Mouse (Mus musculus): Measurements from ENCODE around the gene Adat1.
A peak's percentile ranks its signal among the peaks of the same experiment; 100 is the strongest.

Gene Adat1

DNA sequence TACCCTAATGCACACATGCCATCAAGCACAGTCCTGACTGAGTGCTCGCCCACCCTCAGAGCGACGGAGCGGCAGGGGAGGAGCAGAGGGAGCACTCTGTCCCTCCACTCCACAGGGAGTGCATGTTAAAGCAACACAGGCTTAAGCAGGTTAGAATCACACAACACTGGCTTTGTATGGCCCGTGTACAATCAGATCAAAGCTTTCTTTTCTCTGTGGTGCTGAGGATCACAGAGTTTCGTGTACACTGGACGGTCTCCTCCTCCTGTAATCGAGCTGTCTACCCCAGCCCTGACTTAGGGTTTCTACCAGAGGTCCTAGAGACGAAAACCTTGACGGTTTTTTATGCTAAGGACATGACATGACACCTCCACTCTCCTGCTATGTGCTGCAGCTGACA lies 23.6 kb downstream of the Adat1 start:
- no peak for DNase-seq (ENCODE audit: low spot score in 2 of 2)

DNA sequence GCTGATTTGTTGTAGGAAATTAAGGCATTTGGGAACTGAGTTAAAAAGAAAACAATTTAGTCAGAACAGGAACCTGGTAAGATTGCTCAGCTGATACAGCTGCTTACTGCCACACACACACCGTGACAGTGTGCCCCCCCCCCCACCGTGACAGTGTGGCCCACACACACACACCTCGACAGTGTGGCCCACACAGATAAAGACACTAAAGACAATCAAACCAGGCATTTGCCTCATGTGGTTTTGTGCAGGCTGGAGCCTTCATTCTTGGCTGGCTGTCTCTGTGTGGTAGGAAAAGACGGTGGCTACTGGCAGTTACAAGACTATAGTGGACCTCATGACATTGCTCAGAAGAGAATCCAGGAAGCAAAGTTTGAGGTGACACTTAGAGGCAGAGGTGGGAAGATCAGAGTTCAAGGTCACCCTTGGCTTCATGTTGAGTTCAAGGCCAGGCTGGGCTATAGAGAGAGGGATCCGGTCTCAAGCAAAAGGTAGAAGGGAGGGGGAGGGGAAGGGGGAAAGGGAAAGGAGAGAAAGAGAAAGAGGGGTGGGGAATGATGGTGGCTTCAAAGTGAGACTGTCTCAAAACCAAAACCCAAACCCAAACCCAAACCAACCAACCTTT lies 24.7 kb downstream of the Adat1 start:
- no peak for DNase-seq (ENCODE audit: low spot score in 2 of 2)

- no peak for DNase-seq (ENCODE audit: low spot score in 2 of 2)
These were observed 27.1 kb downstream of the Adat1 start for GRCm38 (mm10) chr8:111964849-111965561.

DNA sequence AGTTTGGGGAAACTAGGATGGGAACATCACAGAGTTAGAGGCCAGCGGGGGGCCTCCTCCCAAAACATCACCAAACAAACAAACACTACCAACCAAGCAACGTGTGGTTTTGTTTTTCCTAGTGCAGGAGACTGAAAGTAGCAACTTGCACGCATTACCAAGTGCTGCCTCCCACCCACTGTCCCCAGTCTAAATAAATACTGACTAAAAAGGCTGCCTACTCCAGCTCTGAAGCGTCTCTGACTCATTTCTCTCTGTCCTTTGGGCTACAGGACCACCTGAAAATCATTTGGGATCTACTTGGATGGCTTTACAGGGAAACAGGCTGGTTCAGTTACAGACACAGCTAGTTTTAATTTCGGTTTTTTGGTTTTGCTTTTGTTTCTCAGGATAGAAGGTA lies 27.8 kb downstream of the Adat1 start:
- no peak for DNase-seq (ENCODE audit: low spot score in 2 of 2)

DNA sequence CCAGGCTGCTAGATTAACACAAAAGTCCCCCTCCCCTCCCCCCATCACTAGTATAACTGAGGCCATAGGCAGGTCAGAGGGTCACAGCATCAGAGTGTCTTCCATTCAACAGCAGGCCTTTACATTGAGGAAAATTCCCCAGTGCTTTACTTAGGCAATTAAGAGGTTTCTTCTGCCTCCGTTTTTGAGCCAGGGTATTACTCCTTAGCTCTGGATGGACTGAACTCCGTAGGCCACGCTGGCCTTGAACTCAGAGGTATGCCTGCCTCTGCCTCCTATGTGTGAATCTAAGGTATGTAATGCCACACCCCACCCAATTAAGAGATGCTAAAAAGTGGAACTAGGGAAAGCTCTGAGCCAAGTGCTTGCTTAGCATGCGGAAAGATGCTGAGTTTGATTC lies 28.6 kb downstream of the Adat1 start:
- DNase-seq (ENCODE audit: low spot score in 2 of 2): no peak

GRCm38 (mm10) chr8:111963091-111963490 lies 29.0 kb downstream of the Adat1 start:
- no peak for DNase-seq (ENCODE audit: low spot score in 2 of 2)

GRCm38 (mm10) chr8:111962589-111962988 lies 29.5 kb downstream of the Adat1 start:
- DNase-seq (ENCODE audit: low spot score in 2 of 2): no peak

DNA sequence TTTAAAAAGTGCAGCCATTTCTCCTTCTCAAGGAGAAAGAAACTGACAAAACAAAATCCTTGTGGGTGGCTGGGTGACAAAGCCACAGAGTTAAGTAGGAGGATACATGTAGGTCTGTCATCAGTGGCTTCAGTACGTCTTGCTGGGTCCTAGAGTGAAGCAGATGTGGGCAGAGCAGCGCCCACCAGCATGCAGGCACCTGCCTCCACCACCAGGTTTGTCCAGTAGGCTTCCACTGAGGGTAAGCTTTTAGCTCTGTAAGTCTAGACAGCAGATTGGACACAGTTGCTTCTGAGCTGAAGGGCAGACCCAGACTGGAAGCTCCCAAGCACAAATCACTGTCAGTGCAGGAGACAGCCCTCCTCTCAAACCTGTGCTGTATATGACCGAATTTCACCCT lies 30.8 kb downstream of the Adat1 start:
- no peak for DNase-seq (ENCODE audit: low spot score in 2 of 2)

GRCm38 (mm10) chr8:111960591-111961321 lies 31.3 kb downstream of the Adat1 start:
- no peak for DNase-seq (ENCODE audit: low spot score in 2 of 2)

GRCm38 (mm10) chr8:111957231-111957630 lies 34.9 kb downstream of the Adat1 start:
- no peak for DNase-seq (ENCODE audit: low spot score in 2 of 2)

DNA sequence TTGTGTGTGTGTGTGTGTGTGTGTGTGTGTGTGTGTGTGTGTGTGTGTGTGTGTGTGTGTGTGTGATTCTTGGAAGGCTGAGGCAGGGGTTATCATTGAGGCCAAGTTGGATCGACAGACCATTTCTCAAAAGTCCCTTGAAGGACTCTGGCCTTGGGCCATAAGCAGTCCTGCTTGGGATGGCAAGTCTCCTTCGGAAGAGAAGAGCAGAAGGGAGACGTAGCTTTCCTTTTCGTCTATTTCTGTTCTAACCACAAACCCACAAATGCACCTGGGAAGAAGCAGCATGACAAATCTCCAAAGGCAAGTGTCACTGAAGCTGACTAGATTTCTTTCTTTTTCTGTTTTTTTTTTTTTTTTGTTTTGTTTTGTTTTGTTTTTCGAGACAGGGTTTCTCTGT lies 36.2 kb downstream of the Adat1 start:
- no peak for DNase-seq (ENCODE audit: low spot score in 2 of 2)

DNA sequence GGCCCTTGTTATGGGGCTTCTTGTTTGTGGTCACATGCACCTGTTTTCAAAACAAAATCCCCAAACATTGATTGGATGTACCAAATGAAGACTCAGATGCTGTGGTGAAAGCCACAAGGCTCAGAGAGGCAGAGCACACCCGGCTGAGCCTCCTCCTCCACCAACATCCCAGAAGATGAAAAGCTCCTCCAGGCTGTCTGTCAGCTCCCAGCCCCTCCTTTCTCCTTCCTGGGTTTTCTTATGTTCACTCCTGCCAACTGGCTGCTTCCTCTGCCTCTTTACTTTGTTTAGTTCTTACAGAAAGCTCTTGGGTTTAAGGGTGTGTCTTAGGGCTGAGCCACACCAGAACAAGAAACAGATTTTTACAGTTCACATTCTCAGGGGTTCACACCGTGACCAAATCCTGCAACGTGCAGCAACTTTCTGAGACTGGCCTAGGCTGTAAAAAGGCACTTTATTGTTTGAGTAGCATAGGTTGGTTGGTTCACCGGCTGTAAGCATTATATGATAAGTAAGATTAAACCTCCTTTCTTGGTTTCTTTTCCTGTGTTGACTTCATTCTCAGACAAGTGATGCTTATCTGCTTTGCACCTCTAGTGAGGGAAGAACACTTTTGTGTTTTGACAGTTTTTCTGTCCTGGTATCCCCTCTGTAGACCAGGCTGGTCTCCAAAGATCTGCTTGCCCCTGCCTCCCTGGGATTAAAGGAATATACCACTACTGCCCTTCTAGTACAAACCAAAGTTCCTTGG lies 37.1 kb downstream of the Adat1 start:
- no peak for DNase-seq (ENCODE audit: low spot score in 2 of 2)

- no peak for DNase-seq (ENCODE audit: low spot score in 2 of 2)
These were observed 40.2 kb downstream of the Adat1 start for GRCm38 (mm10) chr8:111951936-111952335.

GRCm38 (mm10) chr8:111951317-111951716 lies 40.8 kb downstream of the Adat1 start:
- no peak for DNase-seq (ENCODE audit: low spot score in 2 of 2)

DNA sequence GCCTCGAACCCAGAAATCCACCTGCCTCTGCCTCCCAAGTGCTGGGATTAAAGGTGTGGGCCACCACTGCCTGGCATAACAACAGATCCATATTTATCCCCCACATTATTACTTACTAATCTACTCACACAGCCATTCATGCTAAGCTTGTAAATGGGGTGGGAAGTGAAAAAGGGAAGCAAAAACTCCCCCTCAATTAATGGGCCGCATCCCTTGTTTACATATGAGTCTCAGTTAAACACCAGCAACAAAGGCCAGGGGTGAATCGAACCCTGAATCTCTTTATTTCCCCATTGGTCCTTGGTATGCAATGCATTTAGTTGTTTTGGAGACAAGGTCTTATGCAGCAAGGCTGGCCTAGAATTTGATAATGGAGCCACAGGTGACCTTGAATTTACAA lies 41.3 kb downstream of the Adat1 start:
- DNase-seq (ENCODE audit: low spot score in 2 of 2): no peak

DNA sequence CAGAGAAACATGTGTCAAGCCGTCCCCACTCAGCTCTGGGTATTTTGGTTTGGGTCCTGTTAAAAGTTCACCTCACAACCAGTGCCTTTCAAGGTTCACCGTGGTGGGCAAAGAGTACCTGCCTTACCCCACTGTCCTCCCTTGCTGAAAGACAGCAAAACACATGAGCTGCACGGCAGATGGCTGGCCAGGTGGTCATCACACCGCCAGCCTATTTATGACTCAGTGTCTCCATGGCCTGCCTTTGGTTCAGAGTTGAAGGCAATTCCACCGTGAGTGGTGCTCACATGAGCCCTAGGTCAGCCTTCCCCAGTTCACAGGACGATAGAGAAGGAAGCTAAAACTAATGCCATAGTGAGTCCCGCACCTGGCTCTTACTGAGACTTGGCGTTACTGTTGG lies 44.1 kb downstream of the Adat1 start:
- DNase-seq (ENCODE audit: low spot score in 2 of 2): no peak

GRCm38 (mm10) chr8:111947144-111947543 lies 45.0 kb downstream of the Adat1 start:
- DNase-seq (ENCODE audit: low spot score in 2 of 2): no peak

GRCm38 (mm10) chr8:111943544-111943943 lies 48.6 kb downstream of the Adat1 start:
- no peak for DNase-seq (ENCODE audit: low spot score in 2 of 2)

- peak; percentile 44 to 52 for DNase-seq (ENCODE audit: low spot score in 2 of 2)
These were observed 51.0 kb downstream of the Adat1 start for GRCm38 (mm10) chr8:111941101-111941454.

DNA sequence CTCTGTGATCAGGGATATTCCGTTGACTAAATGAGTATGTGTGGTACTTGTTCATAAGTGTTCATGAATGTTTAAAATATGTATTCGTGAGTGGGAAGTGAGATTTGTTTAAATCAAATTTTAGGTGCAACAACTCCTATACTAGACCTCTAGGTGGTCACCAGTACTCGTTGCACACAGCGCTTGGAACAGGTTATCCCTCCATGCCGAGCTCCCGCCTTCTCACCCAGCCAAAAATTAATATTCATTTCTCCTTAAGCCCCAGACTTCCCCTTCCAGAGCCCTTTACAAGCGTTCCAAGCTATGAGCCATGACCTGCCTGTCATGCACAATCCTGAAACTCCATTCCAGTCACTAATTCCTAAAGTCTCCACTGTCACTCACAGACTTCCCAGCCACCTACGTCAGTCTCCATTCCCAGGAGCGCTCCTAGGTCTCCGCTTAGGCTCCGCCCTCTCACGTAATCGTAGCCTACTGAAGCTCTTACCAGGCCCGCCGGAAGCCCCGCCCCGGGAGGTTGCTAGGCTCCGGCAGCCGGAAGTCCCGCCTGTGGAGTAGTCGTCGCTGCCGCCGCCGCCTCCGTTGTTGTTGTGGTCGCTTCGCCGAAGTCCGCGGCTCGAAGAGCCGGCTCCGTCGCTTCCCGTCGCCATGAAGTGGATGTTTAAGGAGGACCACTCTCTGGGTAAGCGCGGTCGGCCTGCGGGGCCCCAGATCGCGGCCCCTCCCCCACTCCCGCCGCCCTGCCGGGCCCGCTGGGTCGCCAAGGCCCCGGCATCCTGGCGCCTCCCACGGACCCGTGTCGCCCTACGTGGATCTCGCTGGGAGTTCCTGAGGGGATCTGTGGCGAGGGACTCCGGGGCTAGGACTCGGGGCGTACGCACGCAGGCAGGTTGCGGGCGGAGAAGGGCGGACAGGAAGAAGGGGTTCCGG lies 51.7 kb downstream of the Adat1 start, which contains the start of gene Gabarapl2:
Gene Gabarapl2 (plus strand): TSS at position 533 of the 930 bp plus-strand sequence.
- peak; percentile 88 to 93 for DNase-seq (ENCODE audit: low spot score in 2 of 2)

GRCm38 (mm10) chr8:111939516-111940142 lies 52.5 kb downstream of the Adat1 start:
- DNase-seq (ENCODE audit: low spot score in 2 of 2): peak in 1 of 2 experiments; percentile 16
